Mouse (Mus musculus) gastrocnemius, postnatal 10 days (tissue): Measurements from ENCODE around the gene Tent5b. TPM values are rescaled to one million over a fixed set of nuclear protein-coding genes. Genes with fewer than 3 reads are reported as not detected.

Experiments
- DNase-seq: peaks from one replicate; pipeline ENCODE4 v3.0.0; 2021; ENCODE audit warnings: mixed read lengths
- total RNA-seq, 2 experiments: library from RNA; stranded (reverse); gene quantifications; 2 replicates each; pipeline ENCODE4 v1.2.3; 2021

Gene Tent5b
- total RNA-seq, 2 experiments from 2014 or later: 0.18 to 0.38 TPM

DNA sequence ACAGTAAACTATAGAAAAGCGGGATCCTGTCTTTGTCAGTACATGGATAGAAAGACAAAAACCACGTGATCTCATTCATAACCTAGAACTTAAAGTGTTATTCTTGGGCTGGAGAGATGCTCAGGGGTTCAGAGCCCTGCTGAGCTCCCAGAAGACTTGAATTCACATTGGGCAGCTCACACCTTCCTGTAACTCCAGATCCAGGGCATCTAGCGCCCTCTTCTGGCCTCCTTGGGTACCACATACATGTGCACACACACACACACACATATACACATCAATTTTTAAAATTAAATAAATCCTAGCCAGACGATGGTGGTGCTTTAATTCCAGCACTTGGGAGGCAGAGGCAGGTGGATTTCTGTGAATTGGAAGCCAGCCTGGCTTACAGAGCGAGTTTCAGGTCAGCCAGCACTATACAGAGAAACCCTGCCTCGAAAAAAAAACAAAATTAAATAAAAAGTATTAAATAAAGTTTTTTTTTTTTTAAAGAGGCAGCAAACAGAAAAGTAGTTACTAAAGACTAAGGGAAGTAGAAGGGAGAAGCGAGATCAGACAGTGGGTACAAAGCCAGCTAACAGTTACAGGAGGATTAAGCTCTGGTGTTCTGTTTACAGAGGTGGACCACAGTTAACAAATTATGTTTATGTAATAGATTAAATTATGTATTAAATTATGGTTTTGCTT lies 8.7 kb upstream of the Tent5b start:
- no peak for DNase-seq

GRCm38 (mm10) chr4:133473833-133474232 lies 6.1 kb upstream of the Tent5b start:
- DNase-seq: no peak

GRCm38 (mm10) chr4:133480185-133480537 lies 229 bp downstream of the Tent5b start:
- no peak for DNase-seq

DNA sequence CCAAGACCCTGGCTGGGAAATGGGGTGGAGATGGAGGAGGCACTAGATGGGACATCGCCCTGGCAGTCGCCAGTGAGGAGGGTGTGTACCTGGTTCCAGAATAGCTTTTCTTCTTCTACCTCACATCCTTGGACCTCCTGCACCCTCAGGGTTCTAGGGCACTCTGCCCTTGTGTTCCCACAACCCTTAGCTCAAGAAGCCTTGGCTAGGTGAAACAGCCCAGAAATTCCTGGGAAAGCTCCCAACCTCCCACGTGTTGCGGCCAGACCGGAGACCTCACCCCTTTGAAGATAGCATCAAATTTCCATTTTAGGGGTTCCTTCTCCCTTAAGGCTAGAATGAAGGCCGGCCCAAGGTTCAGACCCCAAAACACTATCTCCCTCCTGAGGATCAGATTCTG lies 822 bp downstream of the Tent5b start:
- DNase-seq: no peak

- no peak for DNase-seq
Observed at GRCm38 (mm10) chr4:133481488-133481887, 1.6 kb downstream of the Tent5b start.

DNA sequence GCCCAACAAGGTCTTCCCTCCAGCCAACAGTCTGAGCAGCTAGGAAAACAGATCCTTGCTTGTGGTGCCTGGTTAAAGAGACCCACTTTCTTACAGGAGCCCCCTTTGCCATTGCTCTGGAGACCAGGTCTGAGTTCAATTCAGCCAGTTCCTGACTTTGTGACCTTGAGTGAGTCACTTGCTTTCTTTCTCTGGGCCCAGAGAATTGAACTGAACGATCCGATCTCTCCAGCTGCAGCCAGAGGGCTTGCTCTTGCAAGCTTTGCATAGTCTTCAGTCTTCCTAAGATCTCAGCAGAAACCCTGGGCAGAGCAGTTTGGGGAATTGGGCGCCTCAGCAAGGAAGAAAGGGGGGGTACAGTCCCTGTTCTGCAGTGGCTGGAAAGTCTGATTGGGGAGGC lies 2.5 kb downstream of the Tent5b start:
- no peak for DNase-seq

GRCm38 (mm10) chr4:133484266-133485025 lies 4.5 kb downstream of the Tent5b start:
- no peak for DNase-seq

DNA sequence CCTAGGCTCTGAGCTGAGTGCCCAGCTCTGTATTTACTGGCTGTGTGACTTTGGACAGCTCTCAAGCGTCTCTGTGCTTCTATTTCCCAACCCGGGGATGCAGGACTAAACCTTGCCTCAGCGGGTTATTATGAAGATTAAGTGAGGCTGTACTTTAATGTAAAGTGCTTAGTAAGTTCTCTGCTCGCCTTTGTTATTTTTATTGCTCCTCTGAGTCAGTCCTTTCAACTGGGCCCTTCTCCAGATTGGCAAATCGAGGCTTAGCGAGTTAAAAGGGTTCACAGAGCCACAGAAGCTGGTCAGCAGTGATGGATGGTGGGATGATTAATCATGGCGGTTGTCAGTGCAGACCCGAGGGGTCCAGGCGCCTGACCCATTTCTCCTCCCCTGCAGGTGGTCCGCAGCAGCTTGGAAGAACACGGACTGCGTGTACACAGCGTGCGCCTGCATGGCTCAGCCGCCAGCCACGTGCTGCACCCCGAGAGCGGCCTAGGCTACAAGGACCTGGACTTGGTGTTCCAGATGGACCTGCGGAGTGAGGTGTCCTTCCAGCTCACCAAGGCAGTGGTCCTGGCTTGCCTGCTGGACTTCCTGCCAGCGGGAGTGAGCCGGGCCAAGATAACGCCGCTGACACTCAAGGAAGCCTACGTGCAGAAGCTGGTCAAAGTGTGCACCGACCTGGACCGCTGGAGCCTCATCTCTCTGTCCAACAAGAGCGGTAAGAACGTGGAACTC lies 5.9 kb downstream of the Tent5b start:
- DNase-seq: no peak

- no peak for DNase-seq
Observed at GRCm38 (mm10) chr4:133486673-133487357, 6.9 kb downstream of the Tent5b start.

DNA sequence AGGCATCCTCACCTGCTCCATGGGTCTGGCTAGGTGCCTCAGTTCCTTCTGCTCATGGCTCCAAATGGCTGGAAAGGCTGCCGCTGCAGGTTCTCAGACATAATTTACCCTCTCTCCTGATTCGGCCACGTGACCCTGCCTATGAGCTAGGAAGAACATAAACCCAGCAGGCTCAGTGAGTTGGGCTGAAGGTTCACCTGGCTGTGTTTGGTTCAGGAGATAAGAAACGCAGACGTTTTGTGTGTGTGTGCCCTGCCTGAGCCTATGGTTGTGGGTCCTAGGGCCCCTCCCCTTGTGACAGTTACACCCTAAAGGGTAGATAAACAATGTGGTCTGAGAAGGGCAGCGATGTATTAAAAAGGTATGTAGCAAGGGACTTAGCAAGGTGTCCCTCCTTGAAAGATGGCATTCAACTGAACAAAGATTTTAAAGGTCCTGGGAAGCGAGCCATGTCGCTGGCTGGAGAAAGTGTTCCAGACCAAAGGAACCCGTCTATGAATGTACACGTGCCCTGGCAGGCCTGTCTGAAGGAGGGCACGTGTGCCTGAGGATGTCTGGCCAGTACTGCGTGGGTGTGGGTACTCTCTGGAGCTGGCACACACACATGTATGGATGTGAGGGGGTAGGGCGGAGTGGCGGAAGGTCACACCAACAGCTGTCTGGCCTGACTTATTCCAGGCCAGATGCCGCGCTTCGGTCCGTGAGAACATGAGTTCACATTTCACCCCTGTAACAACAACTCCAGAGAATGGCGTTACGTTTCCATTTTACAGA lies 8.9 kb downstream of the Tent5b start:
- no peak for DNase-seq

DNA sequence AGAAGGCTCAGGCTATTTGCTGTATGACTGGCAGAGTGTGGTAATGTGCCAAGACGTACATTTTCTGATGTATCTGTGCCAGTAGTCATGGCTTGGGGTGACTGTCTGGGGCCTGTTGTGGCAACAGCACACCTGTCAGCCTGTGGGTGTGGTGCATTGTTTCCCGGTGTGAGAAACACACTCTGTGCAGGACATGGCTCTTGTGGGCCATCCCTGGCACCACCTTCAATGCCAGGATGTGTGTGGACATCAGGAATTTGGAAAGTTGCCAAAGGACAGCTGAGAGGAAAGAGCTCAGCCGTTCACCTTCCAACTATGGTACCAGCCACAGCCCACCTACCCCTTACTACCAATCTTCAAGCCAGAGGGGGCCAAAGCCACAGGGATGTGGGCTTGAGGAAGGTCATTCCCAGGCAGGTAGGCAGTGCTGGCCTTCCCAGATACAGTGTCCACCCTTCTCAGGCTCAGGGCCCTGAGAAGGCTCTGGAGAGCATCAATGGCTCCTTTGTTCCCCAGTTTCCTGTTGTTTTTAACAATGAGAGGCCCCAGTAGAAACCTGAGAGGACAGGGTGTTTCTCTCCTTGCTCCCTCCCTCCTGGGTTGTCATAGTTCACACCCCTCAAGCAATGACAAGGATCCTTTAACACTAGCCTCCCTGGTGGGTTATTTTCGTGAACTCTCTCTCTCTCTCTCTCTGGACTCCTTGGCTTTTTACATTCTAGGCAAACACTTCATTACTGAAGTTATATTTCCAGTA lies 9.7 kb downstream of the Tent5b start:
- DNase-seq: no peak

DNA sequence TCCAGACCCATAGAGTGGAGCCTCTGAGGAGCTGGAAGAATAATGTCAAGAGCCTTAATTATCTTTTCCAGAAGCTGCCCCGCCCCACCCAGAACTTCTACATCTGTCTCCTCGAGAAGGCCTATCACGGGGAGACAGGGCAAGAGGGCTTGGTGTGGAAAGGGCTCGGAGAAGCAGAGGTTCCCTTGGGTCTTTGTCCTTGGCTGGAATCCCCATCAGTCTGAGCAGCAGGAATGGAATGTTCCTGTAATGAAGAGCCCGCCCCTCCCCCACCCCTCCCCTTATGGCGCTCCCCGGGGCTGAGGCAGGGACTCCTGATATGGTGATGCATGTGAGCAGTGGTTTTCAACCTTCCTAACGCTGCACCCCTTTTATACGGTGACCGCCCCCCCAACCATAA lies 11.9 kb downstream of the Tent5b start:
- no peak for DNase-seq

DNA sequence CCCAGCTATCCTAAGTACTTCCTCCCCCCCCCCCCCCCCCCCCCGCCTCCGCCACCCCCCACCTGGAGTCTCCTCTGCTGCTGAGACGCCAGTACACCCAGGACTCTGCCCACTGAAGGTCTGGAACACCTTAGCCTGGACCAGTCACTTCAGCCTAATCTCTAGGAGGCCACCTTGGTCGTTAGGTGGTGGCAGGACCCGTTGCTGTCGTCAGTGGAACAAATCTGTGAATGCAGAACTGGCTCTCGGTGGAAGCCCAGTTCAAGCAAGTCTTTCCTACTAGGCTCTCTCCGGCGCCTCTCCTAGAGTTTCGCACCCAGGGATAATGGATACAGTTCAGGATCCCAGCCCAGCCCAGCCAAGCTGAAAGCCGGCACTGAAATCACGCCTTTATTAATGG lies 14.0 kb downstream of the Tent5b start:
- no peak for DNase-seq

DNA sequence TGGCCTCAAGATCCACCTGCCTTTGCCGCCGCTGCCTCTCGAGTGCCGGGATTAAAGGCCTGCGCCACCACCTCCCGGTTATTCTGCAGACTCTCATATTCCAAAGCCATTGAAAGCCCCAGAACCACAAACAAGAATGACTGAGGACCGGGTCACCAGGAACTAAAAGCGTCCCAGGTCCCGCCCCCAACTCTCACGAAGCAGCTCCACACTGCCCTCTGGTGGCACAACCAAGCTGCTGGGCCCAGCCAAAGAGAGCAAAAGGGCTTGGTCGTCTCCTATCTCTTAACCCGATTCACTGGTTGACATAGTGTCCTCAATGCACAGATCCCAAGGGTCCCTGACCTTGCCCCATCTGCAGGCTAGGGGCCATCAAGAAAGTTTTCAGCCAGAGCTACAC lies 14.5 kb downstream of the Tent5b start:
- peak; percentile 94 for DNase-seq

DNA sequence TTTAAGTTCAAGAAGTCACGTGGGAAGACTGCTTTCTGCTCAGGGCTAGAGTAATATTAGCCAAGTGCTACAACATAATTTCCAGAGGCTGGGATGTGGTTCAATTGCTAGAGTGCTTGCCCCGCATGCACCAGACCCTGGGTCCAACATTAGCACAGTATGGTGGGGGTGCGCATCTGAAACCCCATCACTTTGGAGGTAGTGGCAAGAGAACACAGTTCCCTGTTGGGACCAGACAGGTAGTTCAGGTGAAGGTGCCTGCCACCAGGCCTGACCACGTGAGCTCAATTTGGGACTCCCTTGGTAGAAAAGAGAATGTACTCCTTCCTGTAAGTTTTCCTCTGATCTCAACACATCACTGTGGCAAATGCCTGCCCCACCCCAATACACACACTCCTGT lies 14.9 kb downstream of the Tent5b start:
- DNase-seq: no peak

DNA sequence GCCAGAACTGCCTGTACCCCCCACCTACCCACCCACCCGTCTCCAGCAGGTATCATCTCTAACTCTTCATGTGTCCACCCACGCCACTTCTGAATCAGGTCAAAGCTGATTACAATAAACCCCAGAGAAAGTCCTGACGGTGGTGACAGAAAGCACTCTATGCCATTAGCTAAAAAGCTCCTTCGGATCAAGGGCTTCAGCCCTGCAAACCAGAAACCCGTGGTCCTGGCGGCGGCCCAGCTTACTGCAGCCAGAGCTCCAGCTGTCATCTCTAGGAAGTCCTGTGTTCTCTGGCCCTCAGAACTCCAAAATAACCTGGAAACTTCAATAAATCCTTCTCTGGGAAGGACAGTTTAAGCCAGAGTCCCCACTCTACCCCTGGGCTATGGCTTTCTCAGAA lies 15.8 kb downstream of the Tent5b start:
- DNase-seq: peak; percentile 68

DNA sequence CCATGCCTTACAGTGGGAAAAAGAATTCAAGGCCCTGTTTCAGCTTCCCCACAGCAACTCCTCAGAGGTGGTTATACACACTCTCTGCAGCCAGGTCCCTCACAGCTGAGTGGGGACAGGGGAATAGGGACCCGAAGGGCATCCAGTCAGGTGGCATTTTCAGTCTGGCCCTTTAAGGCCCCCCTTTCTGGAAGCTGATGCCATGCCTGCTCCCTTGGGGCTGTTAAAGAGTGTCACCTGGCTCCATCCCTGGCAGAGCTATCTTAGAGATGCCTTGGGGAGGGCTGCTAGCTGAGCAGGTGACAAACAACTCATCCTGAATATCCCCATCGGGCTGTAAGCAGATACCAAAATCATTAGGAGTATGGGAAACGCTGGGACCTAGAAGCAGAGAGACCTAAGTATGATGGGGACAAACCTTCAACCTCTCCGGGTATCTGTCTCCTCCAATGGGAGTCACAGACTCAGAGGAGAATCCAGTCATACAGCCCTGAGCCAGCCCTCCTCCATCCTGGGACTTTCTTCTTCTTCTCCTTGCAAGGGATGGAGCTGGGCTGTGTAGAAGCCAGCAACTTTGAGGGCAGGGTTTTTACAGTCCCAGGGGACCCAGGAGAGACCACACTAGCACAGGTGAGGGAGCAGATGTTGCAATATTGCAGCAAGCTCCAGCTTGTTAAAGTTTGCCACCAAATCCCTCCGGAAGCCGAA lies 17.0 kb downstream of the Tent5b start:
- no peak for DNase-seq

- peak; percentile 54 for DNase-seq
Observed at GRCm38 (mm10) chr4:133497461-133498159, 17.7 kb downstream of the Tent5b start.

DNA sequence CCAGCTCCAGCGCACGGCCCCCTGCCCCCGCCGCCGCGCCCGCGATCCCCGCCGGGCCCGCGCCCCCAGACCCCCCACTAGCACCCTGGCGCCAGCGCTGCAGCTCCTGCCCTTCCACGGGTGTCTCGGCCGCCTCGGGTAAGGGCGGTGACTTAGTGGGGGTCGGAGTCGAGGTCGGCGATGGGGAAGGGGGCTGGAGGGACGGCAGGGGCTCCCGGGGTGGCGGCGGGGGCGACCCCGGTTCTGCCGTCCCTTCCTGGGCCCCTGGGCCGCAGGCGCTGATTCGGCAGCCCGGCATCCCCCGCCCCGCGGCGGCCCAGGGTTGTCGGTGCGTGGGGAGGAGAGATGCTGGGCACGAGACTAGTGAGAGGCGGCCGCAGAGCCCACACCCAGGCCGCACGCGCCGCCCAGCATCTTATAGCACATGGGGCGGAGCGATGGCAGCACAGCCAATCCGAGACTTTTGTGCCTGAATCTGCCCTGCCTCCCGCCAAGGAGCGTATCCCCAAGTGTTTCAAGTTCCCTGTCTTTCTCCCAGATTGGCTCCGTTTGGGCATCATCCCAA lies 18.3 kb downstream of the Tent5b start, which contains the start of gene Trnp1:
Gene Trnp1 (minus strand): TSS at position 391 of the 565 bp plus-strand sequence.
- DNase-seq: peak; percentile 41
